Mouse (Mus musculus) leukemia stem cell, adult 10-12 weeks (primary cell): Measurements from ENCODE around the gene Zc3h13. TPM values are rescaled to one million over a fixed set of nuclear protein-coding genes. Genes with fewer than 3 reads are reported as not detected.

ENCODE experiments used
- polyA plus RNA-seq: library from polyadenylated mRNA; stranded (reverse); fragments of >175 nt; gene quantifications from 2 replicates; pipeline ENCODE4 v1.2.3, GENCODE M21; 2012; ENCODE audit warnings: low replicate concordance

Gene Zc3h13
- polyA plus RNA-seq: 13.7 and 19.8 TPM in 2 replicates

DNA sequence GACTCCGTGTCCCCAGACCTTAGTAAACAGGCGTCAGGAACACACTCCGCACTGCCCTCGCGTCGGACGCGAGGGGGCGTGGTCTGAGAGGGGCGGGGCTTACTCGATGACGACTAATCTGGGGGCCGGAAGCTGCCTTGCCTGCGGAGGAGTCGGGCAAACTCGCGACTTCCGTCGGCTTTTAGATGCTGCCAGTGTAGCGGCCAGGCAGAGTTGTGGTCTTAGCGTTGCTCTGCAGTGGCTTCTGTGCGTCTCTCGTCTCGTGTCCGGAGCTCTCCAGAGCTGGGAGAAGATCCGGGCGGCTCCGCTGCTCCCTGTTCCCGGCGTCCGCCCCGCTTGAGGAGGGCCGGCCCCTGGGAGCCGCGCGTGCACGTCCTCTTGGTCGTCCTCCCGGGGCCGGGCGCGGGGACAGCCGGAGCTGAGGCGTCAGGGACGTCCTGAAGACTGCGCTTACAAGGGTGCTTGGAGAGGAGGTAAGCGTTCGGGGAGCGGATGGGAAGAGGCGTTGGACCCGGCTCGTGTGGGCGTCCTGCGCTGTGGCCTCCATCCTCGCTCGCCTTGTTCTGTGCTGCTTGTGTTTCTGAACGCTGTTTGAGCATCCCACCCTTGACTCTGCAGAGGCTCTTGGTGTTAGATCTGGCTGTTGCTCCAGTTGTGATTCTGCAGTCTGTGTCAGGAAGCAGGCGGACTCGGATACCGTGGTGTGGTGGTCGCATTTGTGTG is at the start of gene Zc3h13:
TSS of gene Zc3h13 (plus strand) at position 181 of the 723 bp plus-strand sequence.

DNA sequence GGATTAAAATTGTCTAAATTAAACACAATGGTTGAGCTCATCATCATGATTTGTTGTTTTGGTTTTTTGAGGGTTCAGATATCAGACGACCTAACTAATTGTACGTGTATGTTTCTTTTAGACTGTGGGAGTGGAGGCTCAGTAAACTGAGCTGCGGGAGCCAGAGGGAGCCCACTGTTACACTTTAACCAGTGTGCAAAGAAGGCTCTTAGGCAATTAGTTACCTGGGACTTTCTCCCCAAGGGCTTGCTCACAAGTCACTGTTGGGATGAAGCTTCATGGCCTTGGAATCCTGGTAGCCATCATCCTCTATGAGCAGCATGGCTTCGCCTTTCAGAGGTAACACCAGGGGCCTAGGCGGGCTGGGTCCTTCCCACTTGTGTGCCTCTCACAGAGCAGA is 42.1 kb upstream of the Zc3h13 start, which contains the start of gene Cpb2:
TSS of gene Cpb2 (plus strand) at position 201 of the 400 bp plus-strand sequence.

Other genes starting within 250 kb of the Zc3h13 start
- not detected in 2 replicates for gene Lrrc63, start 153.5 kb upstream of the Zc3h13 start, polyA plus RNA-seq
- gene Lcp1, start 153.3 kb upstream of the Zc3h13 start, polyA plus RNA-seq: 5.7 and 15.0 TPM in 2 replicates
- gene Cpb2, start 42.1 kb upstream of the Zc3h13 start, polyA plus RNA-seq: not detected in 2 replicates
- 0.14 TPM in 1 of 2 replicates, not detected in the other for gene Siah3, start 171.6 kb downstream of the Zc3h13 start, polyA plus RNA-seq